Mouse (Mus musculus) bone marrow macrophage, adult 2 months (primary cell): ENCODE measurements at regions not wholly inside any gene's neighbourhood (a gene's known extent, or its start where the extent isn't known, plus 50 kb on each side); places are given as distances from the start of the nearest gene placed in this dataset.

Experiments used
- CTCF ChIP-seq: IDR thresholded peaks from 2 replicates; pipeline ENCODE4 v1.5.1; 2012; ENCODE audit warnings: low read depth, mild to moderate bottlenecking, low read length, moderate library complexity
- POLR2A ChIP-seq: IDR thresholded peaks from 2 replicates; pipeline ENCODE4 v1.6.1; 2012; ENCODE audit warnings: mild to moderate bottlenecking, low read depth, low read length, borderline replicate concordance

DNA sequence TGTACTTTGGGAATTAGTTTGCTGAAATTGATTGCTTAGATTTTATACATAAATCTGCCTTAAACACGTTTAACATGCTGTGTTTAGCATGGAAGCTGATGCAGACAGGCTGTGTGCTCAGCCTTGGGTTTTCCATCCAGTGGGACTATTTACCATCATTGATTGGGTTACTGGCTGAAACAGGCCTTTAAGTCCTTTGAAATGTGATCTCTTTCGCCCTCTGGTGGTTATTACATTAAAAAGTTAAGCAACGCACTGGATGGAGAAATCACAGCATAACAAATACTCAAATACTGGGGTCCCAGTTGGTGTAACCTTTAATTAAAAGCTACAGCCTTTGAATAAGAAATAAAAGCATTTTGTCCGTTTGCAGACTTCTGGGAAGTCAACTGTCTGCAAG is 379.8 kb downstream of the Kcnj2 start:
- TF ChIP-seq CTCF, result no peak
- TF ChIP-seq POLR2A, result no peak
